11 mouse cellular contexts compared by ENCODE assay signal in the genomic region with DNA sequence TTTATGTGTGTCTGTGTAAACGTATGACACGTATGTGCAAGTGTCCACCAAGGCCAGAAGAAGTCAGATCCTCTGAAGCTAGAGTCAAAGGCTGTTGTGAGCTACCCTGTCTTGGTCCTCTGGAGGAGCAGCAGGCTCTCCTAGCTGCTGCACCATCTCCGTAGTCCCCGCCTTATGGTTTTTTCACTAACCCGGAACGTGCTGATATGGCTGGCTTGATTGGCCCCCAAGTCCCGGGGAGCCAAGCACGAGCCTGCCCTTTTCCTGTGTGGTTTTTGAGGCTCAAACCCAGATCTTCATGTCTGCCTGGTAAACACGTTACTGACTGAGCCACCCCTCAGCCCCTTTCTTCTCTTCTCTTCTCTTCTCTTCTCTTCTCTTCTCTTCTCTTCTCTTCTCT. TPM values are rescaled to one million over a fixed set of nuclear protein-coding genes. Genes with fewer than 3 reads are reported as not detected.
A peak's percentile ranks its signal among the peaks of the same experiment; 100 is the strongest.
DNase-seq lines count a peak whose midpoint lies in the region; ATAC-seq lines count a peak whose summit lies in the region.
"Had no signal": no experiment of that assay in that cellular context is flagged by ENCODE, and none has a peak within 500 bp of the region (broad histone marks: within the 10 kb centered on the region; RNA-seq: fewer than 3 reads in every experiment).

No protein-coding gene starts in this region.

- no peak for ATAC-seq in kidney, embryonic 16.5 days (ENCODE audit: low FRiP score, low TSS enrichment)
- ATAC-seq in intestine, embryonic 15.5 days, result no peak

- H3K4me3 ChIP-seq in kidney, embryonic 16.5 days (ENCODE audit: low read length), result no peak overlapping the region
- no peak overlapping the region for H3K4me3 ChIP-seq in intestine, embryonic 15.5 days (replicated peaks)

- no peaks in the 10 kb centered on the region for H3K27me3 ChIP-seq in kidney, embryonic 16.5 days (ENCODE audit: insufficient read depth, low read length)
- no peaks in the 10 kb centered on the region for H3K27me3 ChIP-seq in intestine, embryonic 15.5 days (replicated peaks)
- H3K27me3 ChIP-seq: CH12.LX had no signal

- no peaks in the 10 kb centered on the region for H3K9me3 ChIP-seq in kidney, embryonic 16.5 days (ENCODE audit: low read length)
- no peaks in the 10 kb centered on the region for H3K9me3 ChIP-seq in intestine, embryonic 15.5 days

- intact Hi-C loops in heart, postnatal 10 days (cut with DNase I), result no loop called here

- no peak for DNase-seq in kidney, adult 9 months
- peak; percentile 86 for DNase-seq in naive thymus-derived CD4-positive, alpha-beta T cell, adult 2 months (ENCODE audit: low read depth)
- peak; percentile 85 for DNase-seq in thymus, postnatal 25 days
- no peak for DNase-seq in cerebellum, postnatal 36 days
- DNase-seq in heart, postnatal 10 days, result no peak
- DNase-seq in layer of hippocampus, adult 9-10 months (ENCODE audit: low spot score), result no peak
- DNase-seq: adrenal gland, postnatal 14 days; heart, postnatal 4 days had no signal

- no peak overlapping the region for H3K9ac ChIP-seq in kidney, embryonic 16.5 days (replicated peaks; ENCODE audit: low read length)
- H3K9ac ChIP-seq in intestine, embryonic 15.5 days, result no peak overlapping the region

- WGBS in kidney, embryonic 16.5 days, result 78% methylated on average over 9 of the region's 9 CpGs
- 64% methylated on average over 9 of the region's 9 CpGs for WGBS in intestine, embryonic 15.5 days

- H3K4me2 ChIP-seq in kidney, embryonic 16.5 days (replicated peaks; ENCODE audit: low read depth, low read length), result no peak overlapping the region
- H3K4me2 ChIP-seq in intestine, embryonic 15.5 days (replicated peaks), result 0 out of 2 replicates have a peak overlapping the region, but pooled peaks have one; percentile 9

- peaks cover 50% of the 10 kb centered on the region for H3K4me1 ChIP-seq in kidney, embryonic 16.5 days (ENCODE audit: insufficient read depth, low read length)
- peaks cover 33% of the 10 kb centered on the region for H3K4me1 ChIP-seq in intestine, embryonic 15.5 days (replicated peaks)

- H3K27ac ChIP-seq in kidney, embryonic 16.5 days (ENCODE audit: low read length), result 0 out of 2 replicates have a peak overlapping the region, but pooled peaks have one; percentile 15
- H3K27ac ChIP-seq in intestine, embryonic 15.5 days, result no peak overlapping the region

- H3K36me3 ChIP-seq in kidney, embryonic 16.5 days (ENCODE audit: insufficient read depth, low read length), result no peaks in the 10 kb centered on the region
- no peaks in the 10 kb centered on the region for H3K36me3 ChIP-seq in intestine, embryonic 15.5 days

RNA-seq across cellular contexts. Expression of a gene that starts 21.0 kb away (rescaled TPM):
- polyA plus RNA-seq in kidney, embryonic 16.5 days (2015; fragmentation: Nextera tagmentation; extraction: Ambion mirVana), result 40.5 and 54.9 TPM in 2 replicates
- polyA plus RNA-seq in intestine, embryonic 15.5 days (2015; fragmentation: Nextera tagmentation; extraction: Ambion mirVana), result 46.4 and 47.8 TPM in 2 replicates
- 1 to 10 TPM; 3.3 to 8.1 TPM for total RNA-seq in heart, postnatal 10 days (2021)

Comparison
In these comparisons a context has a peak if more than half of its experiments do, and no peak if none do; other contexts are left out.
1. DNase-seq: peak in naive thymus-derived CD4-positive, alpha-beta T cell, adult 2 months (single experiment) and thymus, postnatal 25 days (single experiment); none in kidney, adult 9 months (single experiment), cerebellum, postnatal 36 days (0 of 2), heart, postnatal 10 days (0 of 2) and layer of hippocampus, adult 9-10 months (single experiment).